Mouse (Mus musculus): ENCODE data around the gene Lnx2. TPM values are rescaled to one million over a fixed set of nuclear protein-coding genes. Genes with fewer than 3 reads are reported as not detected.

The Lnx2 gene
- polyA plus RNA-seq, 1 experiment = 10.1 TPM

DNA sequence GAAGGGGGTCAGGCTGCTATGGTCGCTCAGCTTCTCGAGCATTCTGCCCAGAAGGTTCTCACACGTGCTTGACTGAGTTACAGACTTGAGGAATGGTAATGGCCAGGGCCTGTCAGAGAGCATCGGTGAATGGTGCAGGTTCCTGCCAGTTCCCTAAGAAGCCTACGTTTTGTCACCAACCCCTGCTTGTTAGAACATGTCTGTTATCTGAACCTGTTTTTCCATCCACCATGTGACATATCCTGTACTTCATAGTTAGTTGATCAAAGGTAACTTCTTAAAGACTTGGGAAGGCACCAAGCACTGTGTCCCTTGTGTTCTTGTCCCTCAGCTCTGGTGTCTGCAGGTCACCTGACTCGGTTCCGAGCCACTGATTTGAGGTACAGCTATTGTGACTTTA is 22.3 kb upstream of the Lnx2 start:
- DNase-seq (ENCODE audit: low read depth) = no peak
- TF ChIP-seq CTCF (IDR thresholded peaks at IDR 0.05; ENCODE audit: borderline replicate concordance, extremely low read depth, insufficient read depth, insufficient read length) (no peak), POLR2A (IDR thresholded peaks at IDR 0.05; ENCODE audit: borderline replicate concordance, extremely low read depth, insufficient read depth, insufficient read length, poor library complexity, severe bottlenecking) (no peak)

DNA sequence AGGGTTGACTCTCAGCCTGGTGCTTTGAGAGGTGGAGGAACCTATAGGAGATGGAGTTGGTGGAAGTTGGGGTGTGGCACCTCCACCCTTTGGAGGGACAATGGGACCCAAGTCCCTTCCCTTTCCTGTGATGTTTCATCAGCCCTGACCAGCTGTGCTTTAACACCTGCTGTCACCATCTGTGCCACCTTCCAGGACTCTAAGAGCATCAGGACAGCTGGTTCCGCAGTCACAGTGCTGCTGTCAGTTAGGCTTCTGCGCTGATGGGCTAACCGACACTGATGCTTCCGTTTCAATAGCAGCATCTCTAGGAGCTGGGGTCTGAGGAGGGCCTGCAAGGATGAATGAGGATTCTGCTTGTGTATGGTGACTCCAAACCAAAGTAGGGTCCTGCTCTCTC is 20.2 kb upstream of the Lnx2 start:
- no peak for TF ChIP-seq CTCF (IDR thresholded peaks at IDR 0.05; ENCODE audit: borderline replicate concordance, extremely low read depth, insufficient read depth, insufficient read length)
- TF ChIP-seq POLR2A (IDR thresholded peaks at IDR 0.05; ENCODE audit: borderline replicate concordance, extremely low read depth, insufficient read depth, insufficient read length, poor library complexity, severe bottlenecking) = no peak
- no peak for DNase-seq (ENCODE audit: low read depth)

- TF ChIP-seq POLR2A (IDR thresholded peaks at IDR 0.05; ENCODE audit: borderline replicate concordance, extremely low read depth, insufficient read depth, insufficient read length, poor library complexity, severe bottlenecking) (no peak), CTCF (IDR thresholded peaks at IDR 0.05; ENCODE audit: borderline replicate concordance, extremely low read depth, insufficient read depth, insufficient read length) (no peak)
- DNase-seq (ENCODE audit: low read depth) = no peak
Observed at GRCm38 (mm10) chr5:147094296-147094695, 17.9 kb upstream of the Lnx2 start.

- DNase-seq (ENCODE audit: low read depth) = no peak
- TF ChIP-seq POLR2A (IDR thresholded peaks at IDR 0.05; ENCODE audit: borderline replicate concordance, extremely low read depth, insufficient read depth, insufficient read length, poor library complexity, severe bottlenecking) = no peak
- TF ChIP-seq CTCF (IDR thresholded peaks at IDR 0.05; ENCODE audit: borderline replicate concordance, extremely low read depth, insufficient read depth, insufficient read length) = no peak
Observed at GRCm38 (mm10) chr5:147092448-147092847, 16.1 kb upstream of the Lnx2 start.

- DNase-seq (ENCODE audit: low read depth) = peak; percentile 59
- TF ChIP-seq POLR2A (IDR thresholded peaks at IDR 0.05; ENCODE audit: borderline replicate concordance, extremely low read depth, insufficient read depth, insufficient read length, poor library complexity, severe bottlenecking) = no peak
- no peak for TF ChIP-seq CTCF (IDR thresholded peaks at IDR 0.05; ENCODE audit: borderline replicate concordance, extremely low read depth, insufficient read depth, insufficient read length)
Observed at GRCm38 (mm10) chr5:147090256-147090963, 14.0 kb upstream of the Lnx2 start.

DNA sequence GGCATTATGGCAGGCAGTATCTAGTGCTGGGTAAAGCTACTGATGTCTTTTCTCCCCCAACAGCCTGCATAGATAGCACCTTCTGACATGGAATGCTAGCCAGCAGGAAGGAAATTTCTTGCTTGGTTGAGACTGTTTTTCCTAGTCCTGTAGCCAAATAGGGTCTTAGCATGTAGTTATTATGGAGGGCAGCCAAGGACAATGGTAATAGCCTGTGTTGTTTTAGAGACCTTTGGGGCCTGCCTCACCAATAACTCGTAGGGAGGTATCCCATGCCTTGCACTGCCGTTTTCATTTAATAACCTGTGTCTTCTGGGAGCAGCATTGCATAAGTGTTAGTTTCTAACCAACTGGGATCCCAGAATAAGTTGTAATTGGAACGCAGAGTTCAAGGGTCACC is 13.4 kb upstream of the Lnx2 start:
- DNase-seq (ENCODE audit: low read depth) = peak; percentile 22
- no peak for TF ChIP-seq CTCF (IDR thresholded peaks at IDR 0.05; ENCODE audit: borderline replicate concordance, extremely low read depth, insufficient read depth, insufficient read length)
- TF ChIP-seq POLR2A (IDR thresholded peaks at IDR 0.05; ENCODE audit: borderline replicate concordance, extremely low read depth, insufficient read depth, insufficient read length, poor library complexity, severe bottlenecking) = no peak

DNA sequence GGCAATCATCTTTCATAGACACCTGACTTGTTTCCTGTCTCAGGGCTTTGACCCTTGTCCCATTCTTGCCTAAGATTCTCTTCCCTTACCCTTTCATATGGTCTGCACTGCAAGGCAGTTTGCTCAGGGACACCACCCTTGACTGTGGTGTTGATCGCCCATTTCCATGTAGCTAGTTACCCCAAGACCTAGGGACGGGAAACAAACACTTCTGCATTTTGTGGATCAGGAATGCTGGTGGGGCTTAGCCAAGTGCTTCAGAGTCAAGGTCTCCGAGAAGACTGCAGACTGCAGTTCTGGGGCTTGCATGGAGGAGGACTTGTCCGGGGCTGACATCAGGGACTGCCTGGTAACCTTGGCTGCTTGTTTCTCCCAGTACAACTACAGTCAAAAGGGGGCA is 10.4 kb upstream of the Lnx2 start:
- TF ChIP-seq POLR2A (IDR thresholded peaks at IDR 0.05; ENCODE audit: borderline replicate concordance, extremely low read depth, insufficient read depth, insufficient read length, poor library complexity, severe bottlenecking) = no peak
- no peak for TF ChIP-seq CTCF (IDR thresholded peaks at IDR 0.05; ENCODE audit: borderline replicate concordance, extremely low read depth, insufficient read depth, insufficient read length)
- DNase-seq (ENCODE audit: low read depth) = no peak

DNA sequence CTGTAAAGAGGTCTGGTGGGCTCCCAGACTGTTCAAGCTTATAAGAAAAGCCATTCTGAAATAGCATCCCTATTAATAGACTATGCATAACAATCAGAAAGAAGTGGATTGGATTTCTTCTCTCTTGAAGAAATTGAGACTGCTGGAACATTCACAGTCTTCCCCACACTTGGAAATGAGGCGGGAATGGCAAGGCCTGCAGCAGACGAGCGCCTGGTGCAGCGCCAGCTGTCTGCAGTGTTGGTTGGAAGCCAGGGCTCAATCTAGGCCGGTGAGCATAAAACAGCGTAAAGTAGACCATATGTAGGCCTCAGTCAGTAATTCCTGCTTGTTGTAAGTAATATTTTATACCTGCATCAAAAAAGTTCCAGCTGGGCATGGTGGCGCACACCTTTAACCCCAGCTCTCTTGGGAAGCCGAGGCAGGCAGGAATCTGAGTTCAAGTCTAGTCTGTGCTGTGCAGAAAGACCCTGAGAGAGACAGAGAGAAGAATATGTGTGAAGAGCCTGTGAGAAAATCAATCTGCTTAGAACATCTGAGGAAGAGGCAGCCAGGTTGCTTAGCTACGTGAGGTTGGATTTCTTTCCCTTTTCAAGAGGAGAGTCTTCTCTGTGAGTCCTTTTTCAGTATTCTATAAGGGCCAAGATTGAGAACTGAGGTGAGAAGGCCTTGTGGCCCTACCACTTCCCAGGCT is 9.0 kb upstream of the Lnx2 start:
- TF ChIP-seq POLR2A (IDR thresholded peaks at IDR 0.05; ENCODE audit: borderline replicate concordance, extremely low read depth, insufficient read depth, insufficient read length, poor library complexity, severe bottlenecking) = no peak
- TF ChIP-seq CTCF (IDR thresholded peaks at IDR 0.05; ENCODE audit: borderline replicate concordance, extremely low read depth, insufficient read depth, insufficient read length) = no peak
- DNase-seq (ENCODE audit: low read depth) = peak; percentile 88

DNA sequence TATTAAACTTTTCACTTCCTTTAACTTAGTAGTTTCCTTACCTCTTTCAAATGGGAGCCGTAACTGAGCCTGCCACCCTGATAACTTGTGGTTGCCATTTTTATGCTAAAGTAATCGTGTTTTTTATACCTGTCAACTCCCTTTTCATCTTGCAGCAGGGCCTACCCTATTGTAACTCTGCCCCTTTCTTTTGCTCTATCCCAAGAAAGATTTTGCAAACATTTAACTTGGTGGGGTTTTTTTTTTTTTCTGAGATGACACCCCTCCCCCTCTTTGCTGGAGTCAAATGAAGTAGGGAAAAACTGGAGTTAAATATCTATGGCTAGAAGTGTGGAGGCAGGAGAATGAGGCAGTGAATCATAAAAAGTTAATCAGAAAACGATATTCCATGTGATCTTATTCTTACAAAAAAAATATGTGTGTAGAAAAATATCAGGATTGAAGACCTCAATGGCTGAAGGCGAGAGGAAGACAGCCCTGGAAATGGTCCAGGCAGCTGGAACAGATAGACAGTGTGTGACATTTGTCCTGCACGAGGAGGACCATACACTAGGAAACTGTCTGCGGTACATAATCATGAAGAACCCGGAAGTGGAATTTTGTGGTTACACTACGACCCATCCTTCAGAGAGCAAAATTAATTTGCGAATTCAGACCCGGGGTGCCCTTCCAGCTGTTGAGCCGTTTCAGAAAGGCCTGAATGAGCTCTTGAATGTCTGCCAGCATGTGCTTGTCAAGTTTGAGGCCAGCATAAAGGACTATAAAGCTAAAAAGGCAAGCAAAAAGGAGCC is 1.9 kb upstream of the Lnx2 start:
- TF ChIP-seq POLR2A (IDR thresholded peaks at IDR 0.05; ENCODE audit: borderline replicate concordance, extremely low read depth, insufficient read depth, insufficient read length, poor library complexity, severe bottlenecking) (no peak), CTCF (IDR thresholded peaks at IDR 0.05; ENCODE audit: borderline replicate concordance, extremely low read depth, insufficient read depth, insufficient read length) (no peak)
- DNase-seq (ENCODE audit: low read depth) = no peak

- peak; percentile 91 for DNase-seq (ENCODE audit: low read depth)
- TF ChIP-seq CTCF (IDR thresholded peaks at IDR 0.05; ENCODE audit: borderline replicate concordance, extremely low read depth, insufficient read depth, insufficient read length) (no peak), POLR2A (IDR thresholded peaks at IDR 0.05; ENCODE audit: borderline replicate concordance, extremely low read depth, insufficient read depth, insufficient read length, poor library complexity, severe bottlenecking) (no peak)
Observed at GRCm38 (mm10) chr5:147077305-147078034, 1.1 kb upstream of the Lnx2 start.

- no peak for TF ChIP-seq CTCF (IDR thresholded peaks at IDR 0.05; ENCODE audit: borderline replicate concordance, extremely low read depth, insufficient read depth, insufficient read length)
- no peak for TF ChIP-seq POLR2A (IDR thresholded peaks at IDR 0.05; ENCODE audit: borderline replicate concordance, extremely low read depth, insufficient read depth, insufficient read length, poor library complexity, severe bottlenecking)
- DNase-seq (ENCODE audit: low read depth) = no peak
Observed at GRCm38 (mm10) chr5:147076799-147077165, 396 bp upstream of the Lnx2 start, which contains the start of gene Polr1d. TSS of gene Polr1d (plus strand) at chr5:147077050.

Data from brain, embryonic 14.5 days (tissue).